Mouse (Mus musculus) lung, postnatal 0 days (tissue): ENCODE results near the gene Akap2. TPM values are rescaled to one million over a fixed set of nuclear protein-coding genes. Genes with fewer than 3 reads are reported as not detected.

Source experiments
- ATAC-seq: fragments of 200-750 bp; cut with Nextera tagmentation; 2 replicates; pipeline ENCODE4 v1.8.0; 2017; ENCODE audit warnings: moderate library complexity
- DNase-seq: peaks from one replicate; pipeline ENCODE4 v3.0.0-alpha.2; 2016; ENCODE audit warnings: low spot score
- H3K27ac ChIP-seq: fragments of 300-500 bp; sonication (generic); 2 replicates; pipeline ENCODE4 v1.5.1; 2014; ENCODE audit warnings: antibody characterized with exemption, mild to moderate bottlenecking, low read length, mixed read lengths
- H3K27me3 ChIP-seq: fragments of 300-500 bp; sonication (generic); replicated peaks from 2 replicates; pipeline ENCODE4 v1.6.1; 2014; ENCODE audit warnings: low read length, mixed read lengths; ENCODE audit not compliant: insufficient read depth
- H3K36me3 ChIP-seq: fragments of 300-500 bp; sonication (generic); 2 replicates; pipeline ENCODE4 v1.6.1; 2014; ENCODE audit warnings: low read length, mixed read lengths; ENCODE audit not compliant: insufficient read depth
- H3K4me1 ChIP-seq: fragments of 300-500 bp; sonication (generic); 2 replicates; pipeline ENCODE4 v1.6.1; 2014; ENCODE audit warnings: antibody characterized with exemption, low read depth, low read length, mixed read lengths; ENCODE audit not compliant: insufficient read depth
- H3K4me2 ChIP-seq: fragments of 300-500 bp; sonication (generic); replicated peaks from 2 replicates; pipeline ENCODE4 v1.6.1; 2014; ENCODE audit warnings: low read depth, mild to moderate bottlenecking, low read length, moderate library complexity, mixed read lengths
- H3K4me3 ChIP-seq: fragments of 300-500 bp; sonication (generic); 2 replicates; pipeline ENCODE4 v1.5.1; 2014; ENCODE audit warnings: low read depth, low read length
- H3K9ac ChIP-seq: fragments of 300-500 bp; sonication (generic); replicated peaks from 2 replicates; pipeline ENCODE4 v1.6.1; 2014; ENCODE audit warnings: low read depth, mild to moderate bottlenecking
- H3K9me3 ChIP-seq: fragments of 300-500 bp; sonication (generic); 2 replicates; pipeline ENCODE4 v1.6.1; 2016; ENCODE audit warnings: low read length, mixed read lengths
- CTCF ChIP-seq: IDR thresholded peaks from 2 replicates; pipeline ENCODE4 v1.5.1; 2016; ENCODE audit warnings: antibody characterized with exemption, mild to moderate bottlenecking
- EP300 ChIP-seq: IDR thresholded peaks from 2 replicates; pipeline ENCODE4 v1.6.1; 2016; ENCODE audit warnings: antibody characterized with exemption, mild to moderate bottlenecking, control low read depth
- WGBS: fragments of 180-500 bp; shearing (Covaris S2); extraction: QIAGEN DNeasy Blood & Tissue Kit; methylation state at CpG from one replicate; pipeline ENCODE4 v1.1.7; 2014; 5-methylcytosine and 5-hydroxymethylcytosine counted together
- polyA plus RNA-seq: library from polyadenylated mRNA; unstranded; fragments of >200 nt; fragmentation: Nextera tagmentation; extraction: Ambion mirVana; gene quantifications from 2 replicates; pipeline ENCODE4 v1.2.1, GENCODE M21; 2015

Gene Akap2
- polyA plus RNA-seq, 1 experiment from 2014 or later = 112 TPM

DNA sequence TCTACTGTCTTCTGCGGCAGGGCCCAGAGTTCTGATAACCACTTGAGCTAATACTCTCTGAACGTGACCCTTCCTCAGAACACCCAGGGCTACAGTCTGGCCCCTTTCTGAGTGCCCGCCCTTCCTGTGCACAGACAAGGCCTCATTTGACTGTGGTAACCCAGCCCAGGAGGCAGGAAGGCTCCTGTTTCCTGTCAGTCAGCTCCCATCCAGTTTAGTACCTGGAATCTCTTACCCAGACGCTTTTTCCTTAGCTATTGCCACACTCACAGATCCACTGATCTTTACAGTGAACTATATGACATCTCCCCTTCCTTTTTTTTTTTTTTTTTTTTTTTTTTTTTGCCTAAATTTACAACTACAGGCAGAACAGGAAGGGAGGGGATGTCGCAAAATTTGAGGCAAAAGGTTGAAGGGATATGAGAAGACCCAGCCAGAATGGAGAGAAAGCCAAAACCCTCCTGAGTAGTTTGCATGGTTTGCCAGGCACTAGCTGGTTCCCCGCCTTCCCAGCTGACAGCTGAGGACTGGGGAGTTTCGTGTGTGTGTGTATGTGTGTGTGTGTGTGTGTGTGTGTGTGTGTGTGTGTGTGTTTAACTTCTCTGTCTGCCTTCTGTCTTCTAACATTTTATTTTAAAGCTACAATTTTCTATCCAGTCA lies 95.6 kb downstream of the Akap2 start:
- DNase-seq = peak; percentile 72
- TF ChIP-seq EP300 (peak; percentile 69), CTCF (no peak)
- Histone ChIP-seq H3K36me3 (no peaks in the 10 kb centered on the region), H3K4me3 (no peak overlapping the region), H3K4me1 (no peaks in the 10 kb centered on the region; the same call in 1 of the 2 replicates), H3K4me2 (no peak overlapping the region), H3K9me3 (no peaks in the 10 kb centered on the region), H3K27ac (peak overlapping the region; percentile 17), H3K27me3 (no peaks in the 10 kb centered on the region), H3K9ac (no peak overlapping the region)
- ATAC-seq = peak; percentile 81
- WGBS = 16% methylated on average over 7 of the region's 7 CpGs

- no peaks in the 10 kb centered on the region; the same call in 1 of the 2 replicates for H3K4me1 ChIP-seq
- ATAC-seq (0 out of 2 replicates have a peak, but pooled peaks have one; percentile 15), DNase-seq (peak; percentile 29)
- H3K4me2 ChIP-seq = no peak overlapping the region
- no peak overlapping the region for H3K9ac ChIP-seq
- peak overlapping the region; percentile 51 for H3K27ac ChIP-seq
- no peaks in the 10 kb centered on the region for H3K27me3 ChIP-seq
- H3K4me3 ChIP-seq = no peak overlapping the region
- WGBS = 62% methylated on average over 4 of the region's 4 CpGs
- no peak for TF ChIP-seq EP300
- no peak for TF ChIP-seq CTCF
- no peaks in the 10 kb centered on the region for H3K9me3 ChIP-seq
- H3K36me3 ChIP-seq = no peaks in the 10 kb centered on the region
These were observed 96.1 kb downstream of the Akap2 start for GRCm38 (mm10) chr4:57813576-57813945.

DNA sequence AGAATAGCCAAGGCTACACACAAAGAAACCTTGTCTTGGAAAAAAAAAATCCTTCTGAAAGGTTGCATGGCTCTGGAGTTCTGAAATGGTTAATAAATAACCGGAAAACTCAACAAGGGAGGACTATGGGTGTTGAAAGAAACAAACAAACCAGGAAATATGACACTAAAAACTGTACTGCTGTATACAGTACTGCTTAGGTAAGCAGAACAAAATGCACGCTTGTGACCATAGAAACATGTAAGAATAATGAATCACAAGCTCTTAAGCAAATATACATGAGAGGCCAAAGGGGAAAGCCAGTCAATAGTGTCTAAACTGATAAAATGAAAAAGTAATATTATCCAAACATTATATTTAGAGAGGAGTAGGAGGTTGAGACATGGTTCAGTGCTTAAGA lies 97.9 kb downstream of the Akap2 start:
- DNase-seq (peak; percentile 59), ATAC-seq (no peak)
- TF ChIP-seq EP300 (peak; percentile 48; the same call in 1 of the 2 replicates), CTCF (no peak)
- no peak overlapping the region for H3K27ac ChIP-seq
- WGBS = 53% methylated on average over 2 of the region's 2 CpGs
- no peaks in the 10 kb centered on the region for H3K36me3 ChIP-seq
- no peak overlapping the region for H3K9ac ChIP-seq
- no peak overlapping the region for H3K4me3 ChIP-seq
- H3K4me1 ChIP-seq = no peaks in the 10 kb centered on the region; the same call in 1 of the 2 replicates
- H3K4me2 ChIP-seq = no peak overlapping the region
- no peaks in the 10 kb centered on the region for H3K27me3 ChIP-seq
- no peaks in the 10 kb centered on the region for H3K9me3 ChIP-seq

DNA sequence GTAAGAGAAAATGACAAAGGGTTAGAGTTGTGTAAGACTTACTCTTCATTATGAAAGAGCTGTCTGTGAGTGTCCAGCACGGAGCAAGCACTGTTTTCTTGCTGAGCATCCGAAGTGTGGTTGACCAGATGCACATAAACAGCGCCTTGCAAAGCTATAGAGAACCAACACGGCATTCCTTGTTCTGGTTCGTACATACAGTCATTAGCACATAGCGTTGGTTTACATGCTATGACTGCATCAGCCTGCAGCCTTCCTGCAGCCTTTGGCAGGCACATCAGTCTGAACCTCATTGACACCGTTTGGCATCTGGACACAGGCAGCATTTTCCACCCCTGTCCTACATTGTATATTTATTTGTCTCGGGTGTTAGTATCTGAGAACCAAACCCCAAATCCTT lies 98.7 kb downstream of the Akap2 start:
- DNase-seq (peak; percentile 37), ATAC-seq (peak; percentile 52)
- Histone ChIP-seq H3K27ac (no peak overlapping the region), H3K9me3 (no peaks in the 10 kb centered on the region), H3K27me3 (no peaks in the 10 kb centered on the region), H3K4me3 (no peak overlapping the region), H3K9ac (no peak overlapping the region), H3K36me3 (no peaks in the 10 kb centered on the region), H3K4me1 (no peaks in the 10 kb centered on the region; the same call in 1 of the 2 replicates), H3K4me2 (no peak overlapping the region)
- no peak for TF ChIP-seq CTCF
- WGBS = 64% methylated on average over 8 of the region's 8 CpGs

DNA sequence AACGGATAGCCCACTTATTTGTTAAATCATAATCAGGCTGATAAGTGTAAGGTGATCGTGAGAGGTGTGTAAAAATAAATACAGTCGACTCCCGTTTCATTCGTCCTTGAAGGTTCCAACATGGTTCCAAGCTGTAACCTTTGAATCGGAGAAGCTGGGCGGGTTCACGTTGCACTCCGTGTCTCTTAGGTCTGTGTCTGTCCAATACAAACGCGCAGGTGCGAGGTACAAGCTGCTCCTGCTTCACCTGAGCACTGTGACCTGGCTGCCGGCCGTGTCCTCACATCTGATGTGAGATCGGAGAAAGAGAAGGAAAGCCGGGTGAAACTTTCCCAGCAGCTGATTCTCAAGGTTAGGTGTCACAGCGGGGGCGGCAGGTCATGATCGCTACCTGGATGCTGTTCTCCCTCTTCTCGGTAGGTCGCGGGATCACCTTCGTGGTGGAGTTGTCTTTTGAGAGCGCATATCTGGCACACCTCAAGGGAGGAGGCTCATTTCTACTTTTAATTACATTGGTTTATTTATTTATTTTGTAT lies 103.5 kb downstream of the Akap2 start:
- Histone ChIP-seq H3K36me3 (no peaks in the 10 kb centered on the region), H3K9me3 (no peaks in the 10 kb centered on the region), H3K27me3 (no peaks in the 10 kb centered on the region), H3K9ac (no peak overlapping the region), H3K4me2 (no peak overlapping the region), H3K4me3 (no peak overlapping the region), H3K27ac (no peak overlapping the region), H3K4me1 (no peaks in the 10 kb centered on the region)
- ATAC-seq (no peak), DNase-seq (no peak)
- 81% methylated on average over 24 of the region's 24 CpGs for WGBS
- TF ChIP-seq CTCF (no peak), EP300 (no peak)

DNA sequence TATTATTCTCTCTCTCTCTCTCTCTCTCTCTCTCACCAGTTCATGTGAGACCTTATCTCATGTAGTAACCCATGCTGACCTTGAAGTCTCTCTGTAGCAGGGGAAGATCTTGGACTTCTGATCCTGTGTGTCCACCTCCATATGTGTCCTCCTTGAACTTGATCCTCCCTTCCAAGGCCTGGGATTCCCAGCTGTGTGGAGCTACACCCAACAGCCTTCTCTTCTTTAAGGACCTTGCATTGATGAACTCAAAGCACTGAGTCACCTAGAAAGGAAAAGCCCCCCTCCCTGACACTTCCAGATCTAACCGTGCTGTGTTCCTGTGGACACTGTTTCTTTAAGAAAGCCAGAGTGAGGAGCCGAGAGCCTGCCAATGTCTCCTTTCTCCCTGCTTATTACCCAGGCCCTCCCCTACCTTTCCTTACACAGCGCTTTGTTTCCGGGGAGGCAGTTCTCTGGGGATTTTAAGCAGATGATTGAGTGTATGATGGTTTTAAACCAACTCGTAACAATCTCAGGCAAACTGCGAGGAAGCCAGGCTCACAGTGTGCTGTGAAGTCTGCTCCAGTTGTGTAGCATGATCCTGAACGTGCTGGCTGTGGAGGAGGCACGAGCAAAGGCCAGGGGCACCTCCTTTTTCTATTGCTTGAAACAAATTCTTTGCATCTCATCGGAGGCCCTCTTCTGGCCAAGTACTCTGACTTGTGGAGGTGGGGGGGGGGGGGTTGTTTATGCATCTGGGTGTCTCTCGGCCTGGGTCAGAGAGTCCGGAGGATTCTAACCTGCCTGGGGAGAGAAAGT lies 104.3 kb downstream of the Akap2 start:
- TF ChIP-seq CTCF = peak; percentile 35
- no peak for TF ChIP-seq EP300
- no peaks in the 10 kb centered on the region for H3K4me1 ChIP-seq
- DNase-seq (peak; percentile 50), ATAC-seq (peak; percentile 46)
- H3K9ac ChIP-seq = no peak overlapping the region; the same call in 1 of the 2 replicates
- 0 out of 2 replicates have a peak overlapping the region, but pooled peaks have one; percentile 22 for H3K4me2 ChIP-seq
- no peaks in the 10 kb centered on the region for H3K36me3 ChIP-seq
- no peak overlapping the region for H3K4me3 ChIP-seq
- peak overlapping the region; percentile 57 for H3K27ac ChIP-seq
- H3K27me3 ChIP-seq = no peaks in the 10 kb centered on the region
- no peaks in the 10 kb centered on the region for H3K9me3 ChIP-seq
- 10% methylated on average over 10 of the region's 11 CpGs for WGBS
